Mouse (Mus musculus) layer of hippocampus, adult 18-20 months (tissue): ENCODE measurements around the gene Gm49394. TPM values are rescaled to one million over a fixed set of nuclear protein-coding genes. Genes with fewer than 3 reads are reported as not detected.

Source experiments
- DNase-seq, 2 experiments: peaks; one replicate each; pipeline ENCODE4 v3.0.0; 2022; ENCODE audit warnings: low spot score in 2 of 2
- long read RNA-seq: library from polyadenylated mRNA; stranded (forward); transcript quantifications from one replicate; pipeline ENCODE4 v2.0.0, GENCODE M21; 2021
- total RNA-seq, 2 experiments: library from RNA; stranded (reverse); gene quantifications; 2 replicates each; pipeline ENCODE4 v1.2.3; 2021

Gm49394 gene
- total RNA-seq = under 1 TPM; 0.10 to 0.20 TPM
- long read RNA-seq, partial matches to known transcripts = 0 of 1 reads
- long read RNA-seq, other reads (novel, unspliced or antisense) = 1 of 1 reads

GRCm38 (mm10) chr7:142669751-142670625 is at the start of gene Gm49394:
Gene Gm49394, minus strand, starts transcription at chr7:142669942.
- DNase-seq = no peak

GRCm38 (mm10) chr7:142714783-142715498 is 45.2 kb upstream of the Gm49394 start:
- peak; percentile 19 to 56 for DNase-seq

DNA sequence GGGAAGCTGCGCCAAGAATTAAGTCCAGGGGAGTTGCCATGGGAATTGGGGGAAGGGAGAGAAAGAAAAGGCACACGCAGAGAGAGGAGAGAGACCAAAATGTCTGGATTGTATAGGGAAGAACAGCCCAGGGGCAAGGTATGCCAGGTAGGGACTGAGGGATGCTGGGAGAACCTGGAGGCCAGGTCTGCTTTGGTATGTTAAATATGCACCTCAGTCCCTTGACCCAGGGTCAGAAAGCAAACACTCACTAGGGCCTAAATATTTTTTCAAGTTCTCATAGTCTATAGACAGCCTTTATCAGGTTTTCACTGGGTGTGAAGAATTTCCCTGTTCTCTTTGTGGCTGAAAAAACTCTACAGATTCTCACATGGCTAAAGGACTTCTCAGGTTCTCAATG is 37.1 kb upstream of the Gm49394 start:
- no peak for DNase-seq

GRCm38 (mm10) chr7:142699334-142699860 is 29.7 kb upstream of the Gm49394 start:
- no peak for DNase-seq

- DNase-seq = no peak
Observed at GRCm38 (mm10) chr7:142678611-142679010, 8.9 kb upstream of the Gm49394 start.

DNA sequence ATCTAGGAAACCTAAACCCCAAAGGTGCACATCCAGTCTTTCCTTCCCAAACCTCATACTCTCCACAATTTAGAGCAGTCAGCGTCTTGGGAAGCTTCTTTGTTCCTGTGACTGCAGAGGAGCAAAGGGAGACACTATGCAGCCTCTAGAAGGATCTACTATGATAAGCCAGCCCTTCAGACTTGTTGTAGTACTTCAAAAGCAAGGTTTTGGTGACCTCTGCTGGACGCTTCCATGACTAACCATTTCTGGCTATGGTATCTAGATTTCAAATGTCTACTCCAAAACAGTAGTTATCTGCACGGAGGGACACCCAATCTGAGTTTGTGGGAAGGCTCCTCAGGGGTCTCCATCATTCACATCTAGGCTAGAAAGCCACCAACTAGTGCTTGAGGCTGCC is 5.9 kb upstream of the Gm49394 start:
- DNase-seq = peak; percentile 39 to 80

GRCm38 (mm10) chr7:142675141-142675540 is 5.4 kb upstream of the Gm49394 start:
- DNase-seq = no peak

DNA sequence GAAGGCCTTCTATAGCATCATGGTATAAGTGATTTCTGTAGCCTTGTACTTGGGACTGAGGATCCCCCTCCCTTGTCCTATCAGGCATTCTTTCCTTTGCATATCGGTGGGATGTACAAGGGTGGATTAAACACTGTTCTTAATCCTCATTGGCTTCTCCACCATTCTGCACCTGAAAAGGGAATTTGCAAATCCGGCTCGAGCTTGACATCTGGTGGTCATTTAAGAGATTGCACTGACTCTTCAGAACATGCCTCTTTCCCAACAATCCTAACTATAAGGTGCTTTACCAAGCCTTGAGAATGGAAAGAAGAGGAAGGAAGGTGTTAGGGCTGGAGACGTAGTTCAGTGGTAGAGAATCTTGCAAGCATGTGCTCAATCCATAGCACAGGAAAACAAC is 2.4 kb upstream of the Gm49394 start:
- peak; percentile 55 to 83 for DNase-seq

DNA sequence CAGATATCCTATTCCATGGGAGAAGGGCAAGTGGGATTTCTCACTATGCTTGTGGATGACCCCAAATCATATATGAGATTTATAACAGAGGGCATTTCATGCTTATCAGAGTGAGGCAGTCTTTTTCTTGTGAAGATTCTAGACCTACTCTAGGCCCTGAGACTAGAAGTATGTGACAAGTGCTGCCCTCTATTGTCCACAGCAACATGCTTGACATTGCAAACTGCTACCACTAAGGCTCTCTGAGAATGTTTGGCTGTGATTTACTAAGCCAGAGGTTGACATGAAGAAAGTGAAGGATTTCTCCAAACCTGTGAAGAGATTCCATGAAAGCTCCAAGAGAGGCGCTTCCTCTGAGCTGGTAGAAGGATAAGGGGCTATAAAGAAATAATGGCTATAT is 1.3 kb upstream of the Gm49394 start:
- DNase-seq = peak in 1 of 2 experiments; percentile 31

DNA sequence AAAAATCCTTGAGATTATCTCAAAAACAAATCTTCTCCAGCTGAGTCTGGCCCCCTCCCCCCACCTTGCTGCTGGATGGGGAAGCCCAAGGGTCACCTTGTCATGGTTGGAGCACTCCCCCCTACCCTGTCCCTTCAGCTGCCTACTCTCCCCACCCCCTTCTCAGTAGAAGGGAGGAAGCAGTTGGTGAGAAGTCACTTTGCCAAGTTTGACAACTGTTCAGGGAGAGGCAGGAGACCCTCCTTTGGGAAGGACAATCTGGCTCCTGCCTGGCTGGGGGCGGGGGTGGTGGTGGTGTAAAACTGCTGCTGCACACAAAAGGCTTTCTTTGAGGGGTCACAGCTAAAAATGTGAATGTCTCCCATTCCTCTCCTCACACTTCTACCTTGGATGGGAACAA is 1.4 kb downstream of the Gm49394 start:
- DNase-seq = no peak

DNA sequence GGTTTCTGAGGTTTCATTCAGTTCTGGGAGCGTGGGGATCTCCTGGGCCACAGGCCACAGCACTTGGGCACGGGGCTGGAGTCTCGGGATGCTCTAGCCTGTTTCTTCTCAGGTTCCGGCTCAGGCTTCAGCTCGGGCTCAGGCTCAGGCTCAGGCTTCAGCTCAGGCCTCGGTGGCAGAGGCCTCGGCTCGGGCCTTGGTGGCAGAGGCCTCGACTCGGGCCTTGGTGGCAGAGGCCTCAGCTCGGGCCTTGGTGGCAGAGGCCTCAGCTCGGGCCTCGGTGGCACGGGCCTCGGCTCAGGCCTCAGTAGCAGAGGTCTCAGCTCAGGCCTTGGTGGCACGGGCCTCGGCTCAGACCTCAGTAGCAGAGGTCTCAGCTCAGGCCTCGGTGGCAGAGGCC is 2.2 kb downstream of the Gm49394 start:
- DNase-seq = no peak

- no peak for DNase-seq
Observed at GRCm38 (mm10) chr7:142666659-142667058, 3.1 kb downstream of the Gm49394 start, which contains the start of gene Igf2. Gene Igf2, minus strand, starts transcription at chr7:142666816.

DNA sequence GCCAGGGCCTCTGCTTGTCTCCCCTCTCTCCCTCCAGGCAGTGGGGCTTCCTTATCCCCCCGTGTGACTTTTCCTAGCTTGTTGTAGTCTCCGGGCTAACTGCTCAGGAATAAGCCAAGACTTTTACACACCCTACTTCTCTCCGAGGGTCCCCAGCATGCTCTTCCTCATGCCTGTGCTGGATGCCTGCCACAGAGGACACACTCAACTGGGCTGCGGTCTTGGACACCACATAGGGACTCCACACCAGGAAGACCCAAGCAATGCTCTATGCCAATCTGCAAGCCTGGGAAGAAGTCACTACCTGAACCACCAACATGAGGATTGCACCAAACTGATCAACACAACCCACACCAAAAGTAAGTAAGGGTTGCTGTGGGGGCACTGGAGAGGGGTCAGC is 3.6 kb downstream of the Gm49394 start:
- DNase-seq = no peak

DNA sequence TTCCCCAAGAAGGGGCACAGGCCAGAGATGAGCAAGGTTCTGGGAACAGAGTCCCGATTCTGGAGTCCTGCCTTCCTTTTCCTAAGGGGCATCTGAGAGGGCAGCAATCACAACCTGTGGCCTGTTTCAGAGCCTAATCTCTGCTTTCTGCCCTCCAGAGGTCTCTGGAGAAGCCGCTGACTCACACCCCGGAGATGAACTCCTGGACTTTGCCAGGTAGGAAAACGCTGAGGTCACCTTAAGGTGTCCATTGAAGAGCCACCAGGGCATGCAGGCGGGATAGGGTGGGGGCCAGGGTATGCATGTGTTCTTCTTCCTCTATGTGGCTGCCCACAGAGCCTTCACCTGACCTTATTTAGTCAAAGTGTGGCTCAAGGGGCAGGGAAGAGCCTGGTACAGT is 4.4 kb downstream of the Gm49394 start:
- DNase-seq = no peak

GRCm38 (mm10) chr7:142664465-142665029 is 5.2 kb downstream of the Gm49394 start:
- no peak for DNase-seq

DNA sequence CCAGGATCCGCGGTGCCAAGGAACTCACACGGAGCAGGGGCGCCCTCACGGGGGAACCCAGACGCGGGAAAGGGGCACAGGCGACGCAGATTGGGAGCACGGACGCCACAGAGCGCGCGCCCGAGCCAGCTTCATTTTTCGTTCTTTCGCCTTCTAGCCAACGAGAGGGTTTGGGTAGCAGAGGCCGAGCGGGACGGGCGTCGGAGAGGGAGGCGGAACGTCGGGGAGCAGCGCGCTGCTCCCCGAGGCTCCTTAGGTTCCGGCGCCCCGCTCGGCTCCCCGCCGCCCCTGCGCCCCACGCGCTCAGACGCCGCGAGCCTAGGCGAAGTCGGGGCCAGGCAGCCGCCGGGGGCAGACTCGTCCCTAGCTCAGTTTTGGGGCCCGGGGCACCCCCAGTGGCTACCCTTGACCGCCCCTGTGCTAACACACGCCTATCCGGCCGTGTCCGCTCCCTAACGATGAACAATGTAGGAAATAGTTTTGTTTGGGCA is 5.8 kb downstream of the Gm49394 start:
- DNase-seq = no peak

- no peak for DNase-seq
Observed at GRCm38 (mm10) chr7:142663151-142663550, 6.6 kb downstream of the Gm49394 start.

GRCm38 (mm10) chr7:142661811-142662210 is 7.9 kb downstream of the Gm49394 start:
- no peak for DNase-seq

- peak in 1 of 2 experiments; percentile 0 for DNase-seq
Observed at GRCm38 (mm10) chr7:142661046-142661445, 8.7 kb downstream of the Gm49394 start.

DNA sequence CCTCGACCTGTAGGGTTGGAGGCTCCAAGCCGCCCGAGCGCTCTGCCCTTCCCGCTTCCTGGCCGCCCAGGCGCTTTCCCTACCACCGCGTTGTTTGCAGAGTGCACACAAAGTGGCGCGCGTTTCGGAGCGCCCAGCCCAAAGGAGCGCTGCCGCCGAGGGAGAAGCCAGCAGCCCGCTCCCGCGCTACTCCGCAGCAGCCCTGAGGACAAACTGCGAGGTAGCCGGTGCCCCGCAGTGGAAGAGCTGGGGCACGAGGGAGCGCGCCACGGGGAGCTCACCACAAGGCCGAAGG is 9.1 kb downstream of the Gm49394 start:
- peak in 1 of 2 experiments; percentile 1 for DNase-seq
